Mouse (Mus musculus): Measurements from ENCODE around the gene Rnasel. TPM values are rescaled to one million over a fixed set of nuclear protein-coding genes. Genes with fewer than 3 reads are reported as not detected.
"Not testable (repeated sequence)": the region's sequence is repeated elsewhere in the genome, so short reads cannot be mapped to it uniquely, and the experiment has no call there.

The Rnasel gene
- polyA plus RNA-seq, 1 experiment, result 10.9 TPM

DNA sequence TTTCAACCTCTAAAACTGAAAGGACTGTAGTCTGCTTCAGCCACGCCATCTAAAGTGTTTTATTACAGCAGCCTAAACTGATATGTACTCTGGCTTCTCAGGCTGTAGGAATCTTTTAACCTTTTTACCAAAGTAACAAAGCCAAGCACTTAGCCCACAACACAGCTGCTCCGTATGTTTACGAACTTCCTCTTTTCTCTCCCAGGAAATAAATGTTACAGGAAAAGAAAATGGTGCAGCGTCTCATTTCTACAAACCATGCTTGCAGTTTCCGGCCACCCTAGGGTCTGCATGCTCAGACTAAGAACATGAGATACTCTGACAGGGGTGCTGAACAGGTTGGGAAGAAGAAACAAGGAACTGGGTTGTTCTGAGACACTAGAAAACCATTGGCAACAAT, 19.2 kb downstream of the Rnasel start:
- H3K4me3 ChIP-seq (ENCODE audit: low read depth, low read length), result no peak overlapping the region
- TF ChIP-seq CTCF (IDR thresholded peaks at IDR 0.05; ENCODE audit: extremely low read depth, insufficient read length, insufficient replicate concordance, low read depth, low read length) (no peak), POLR2A (IDR thresholded peaks at IDR 0.05; ENCODE audit: low read depth, low read length) (no peak)
- H3K36me3 ChIP-seq (ENCODE audit: control insufficient read depth, insufficient read depth, low read length), result no peaks in the 10 kb centered on the region
- H3K4me1 ChIP-seq (ENCODE audit: control insufficient read depth, insufficient read depth, insufficient read length, low read length), result peaks cover 24% of the 10 kb centered on the region
- peak overlapping the region; percentile 98 for H3K27ac ChIP-seq (ENCODE audit: insufficient read depth, low read depth, low read length)
- 14% methylated on average over 5 of the region's 5 CpGs for WGBS
- H3K27me3 ChIP-seq (ENCODE audit: control insufficient read depth, insufficient read depth, low read length), result no peaks in the 10 kb centered on the region

- Histone ChIP-seq H3K4me1 (ENCODE audit: control insufficient read depth, insufficient read depth, insufficient read length, low read length) (peaks cover 24% of the 10 kb centered on the region), H3K4me3 (ENCODE audit: low read depth, low read length) (peak overlapping the region; percentile 22; the same call in 1 of the 2 replicates), H3K27ac (ENCODE audit: insufficient read depth, low read depth, low read length) (peak overlapping the region; percentile 98)
- 20% methylated on average over 6 of the region's 6 CpGs for WGBS
- H3K27me3 ChIP-seq (ENCODE audit: control insufficient read depth, insufficient read depth, low read length); H3K36me3 ChIP-seq (ENCODE audit: control insufficient read depth, insufficient read depth, low read length): not testable (repeated sequence)
Measured at GRCm38 (mm10) chr1:153769571-153769970, 20.3 kb downstream of the Rnasel start.

DNA sequence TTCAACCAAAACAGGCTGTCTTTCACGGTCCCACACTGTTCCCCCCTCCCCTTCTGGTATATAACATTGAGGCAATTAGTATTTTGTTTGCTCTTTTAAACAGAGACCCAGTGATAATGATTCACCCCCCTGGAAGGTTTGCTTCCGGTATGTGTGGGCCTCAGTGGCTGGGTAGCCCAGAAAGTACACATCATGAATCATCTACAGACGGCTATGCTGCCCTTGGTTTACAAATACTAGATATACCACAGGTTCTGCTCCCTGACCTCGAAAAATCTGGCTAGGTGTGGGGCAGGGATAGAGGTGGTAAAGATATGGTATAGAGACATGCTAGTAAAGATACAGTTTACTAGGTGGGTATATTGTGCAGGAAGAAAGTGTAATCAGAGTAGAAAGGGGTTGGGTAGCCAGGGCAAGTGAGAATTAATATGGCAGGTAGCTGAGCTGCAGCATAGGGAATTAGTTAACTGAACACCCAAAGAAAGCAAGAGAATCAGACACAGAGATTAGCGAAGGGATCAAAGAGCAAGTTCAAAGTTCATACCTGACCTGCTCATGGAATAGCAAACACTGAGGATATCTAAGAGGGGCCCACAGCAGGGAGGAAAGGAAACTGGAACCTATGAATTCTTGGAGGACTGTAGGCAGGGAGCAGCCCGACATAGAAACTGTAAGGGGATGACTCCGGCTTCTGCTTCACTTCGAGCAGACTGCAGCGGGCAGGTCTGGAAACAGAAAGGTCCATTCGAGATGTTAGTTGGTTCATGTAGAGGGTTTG, 21.0 kb downstream of the Rnasel start:
- WGBS, result 26% methylated on average over 10 of the region's 10 CpGs
- Histone ChIP-seq H3K4me3 (ENCODE audit: low read depth, low read length) (no peak overlapping the region), H3K4me1 (ENCODE audit: control insufficient read depth, insufficient read depth, insufficient read length, low read length) (peaks cover 24% of the 10 kb centered on the region), H3K36me3 (ENCODE audit: control insufficient read depth, insufficient read depth, low read length) (no peaks in the 10 kb centered on the region), H3K27me3 (ENCODE audit: control insufficient read depth, insufficient read depth, low read length) (no peaks in the 10 kb centered on the region), H3K27ac (ENCODE audit: insufficient read depth, low read depth, low read length) (peak overlapping the region; percentile 98)
- TF ChIP-seq CTCF (IDR thresholded peaks at IDR 0.05; ENCODE audit: extremely low read depth, insufficient read length, insufficient replicate concordance, low read depth, low read length) (no peak), POLR2A (IDR thresholded peaks at IDR 0.05; ENCODE audit: low read depth, low read length) (no peak)

DNA sequence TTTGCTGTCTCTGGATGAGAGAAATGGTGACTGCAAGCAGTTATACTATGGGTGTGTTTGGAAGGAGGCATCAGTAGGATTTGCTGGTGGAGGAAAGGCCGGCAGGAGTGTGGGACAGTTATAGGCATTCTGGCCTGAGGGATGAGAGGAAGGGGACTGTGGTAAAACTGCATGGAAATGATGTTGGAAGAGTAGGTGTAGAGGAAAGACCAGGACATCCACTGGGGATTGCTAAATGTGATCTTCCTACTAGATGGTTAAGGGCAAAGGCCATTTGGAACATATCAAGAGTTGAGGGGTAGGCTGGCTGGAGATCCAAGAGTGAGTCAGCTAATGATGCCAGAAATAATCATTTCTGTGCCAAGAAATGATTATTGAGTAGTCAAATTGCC, 21.5 kb downstream of the Rnasel start:
- Histone ChIP-seq H3K27ac (ENCODE audit: insufficient read depth, low read depth, low read length) (peak overlapping the region; percentile 98), H3K4me3 (ENCODE audit: low read depth, low read length) (no peak overlapping the region), H3K36me3 (ENCODE audit: control insufficient read depth, insufficient read depth, low read length) (no peaks in the 10 kb centered on the region), H3K27me3 (ENCODE audit: control insufficient read depth, insufficient read depth, low read length) (no peaks in the 10 kb centered on the region), H3K4me1 (ENCODE audit: control insufficient read depth, insufficient read depth, insufficient read length, low read length) (peaks cover 24% of the 10 kb centered on the region)
- no peak for TF ChIP-seq CTCF (IDR thresholded peaks at IDR 0.05; ENCODE audit: extremely low read depth, insufficient read length, insufficient replicate concordance, low read depth, low read length)
- no peak for TF ChIP-seq POLR2A (IDR thresholded peaks at IDR 0.05; ENCODE audit: low read depth, low read length)
- 40% methylated on average over 1 of the region's 1 CpGs for WGBS

DNA sequence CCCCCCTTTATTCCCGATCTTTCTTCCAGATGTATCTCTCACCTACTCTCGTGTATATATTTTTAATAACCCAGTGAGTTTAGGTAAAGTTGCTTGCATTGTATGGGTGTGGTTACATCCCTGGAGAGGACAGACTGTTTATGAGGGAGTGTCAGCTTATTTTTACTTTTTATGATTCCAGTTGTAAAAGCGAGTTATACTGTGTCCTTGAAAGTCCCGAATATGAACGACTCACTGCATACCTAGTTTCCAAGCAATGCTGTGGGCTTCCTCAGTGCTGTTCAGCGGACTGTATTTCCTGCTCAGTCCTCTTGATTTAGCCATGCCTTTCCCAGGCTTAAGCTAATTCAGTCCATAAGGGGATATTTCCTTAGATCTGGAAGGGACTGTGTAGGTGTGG, 25.9 kb downstream of the Rnasel start:
- Histone ChIP-seq H3K27ac (ENCODE audit: insufficient read depth, low read depth, low read length) (no peak overlapping the region), H3K36me3 (ENCODE audit: control insufficient read depth, insufficient read depth, low read length) (no peaks in the 10 kb centered on the region), H3K27me3 (ENCODE audit: control insufficient read depth, insufficient read depth, low read length) (no peaks in the 10 kb centered on the region), H3K4me3 (ENCODE audit: low read depth, low read length) (no peak overlapping the region), H3K4me1 (ENCODE audit: control insufficient read depth, insufficient read depth, insufficient read length, low read length) (peaks cover 7% of the 10 kb centered on the region; the same call in 1 of the 2 replicates)
- WGBS, result 23% methylated on average over 6 of the region's 6 CpGs
- TF ChIP-seq CTCF (IDR thresholded peaks at IDR 0.05; ENCODE audit: extremely low read depth, insufficient read length, insufficient replicate concordance, low read depth, low read length) (no peak), POLR2A (IDR thresholded peaks at IDR 0.05; ENCODE audit: low read depth, low read length) (no peak)

DNA sequence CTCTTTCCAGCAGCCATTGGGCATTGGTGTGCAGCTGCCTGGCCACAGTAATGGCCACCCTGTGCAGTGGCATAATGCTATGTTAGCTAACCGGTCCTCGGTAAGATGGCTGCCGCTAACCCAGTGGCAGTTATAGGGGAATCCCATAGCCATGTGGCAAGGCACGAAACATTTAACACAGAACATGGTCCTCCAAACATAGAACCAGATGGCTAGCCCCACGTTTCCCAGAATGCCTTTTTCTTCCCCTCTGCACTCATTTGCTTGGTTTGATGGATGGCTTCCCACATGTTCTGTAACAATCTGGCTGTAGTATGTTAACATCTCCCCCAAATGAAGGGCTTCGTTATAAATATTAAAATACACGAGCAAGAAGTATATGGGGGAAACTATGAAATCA, 27.0 kb downstream of the Rnasel start:
- no peaks in the 10 kb centered on the region for H3K36me3 ChIP-seq (ENCODE audit: control insufficient read depth, insufficient read depth, low read length)
- H3K27ac ChIP-seq (ENCODE audit: insufficient read depth, low read depth, low read length), result no peak overlapping the region
- H3K4me3 ChIP-seq (ENCODE audit: low read depth, low read length), result no peak overlapping the region
- TF ChIP-seq CTCF (IDR thresholded peaks at IDR 0.05; ENCODE audit: extremely low read depth, insufficient read length, insufficient replicate concordance, low read depth, low read length) (no peak), POLR2A (IDR thresholded peaks at IDR 0.05; ENCODE audit: low read depth, low read length) (no peak)
- H3K4me1 ChIP-seq (ENCODE audit: control insufficient read depth, insufficient read depth, insufficient read length, low read length), result peaks cover under 1% of the 10 kb centered on the region; the same call in 1 of the 2 replicates
- H3K27me3 ChIP-seq (ENCODE audit: control insufficient read depth, insufficient read depth, low read length), result no peaks in the 10 kb centered on the region
- WGBS, result 92% methylated on average over 7 of the region's 7 CpGs

DNA sequence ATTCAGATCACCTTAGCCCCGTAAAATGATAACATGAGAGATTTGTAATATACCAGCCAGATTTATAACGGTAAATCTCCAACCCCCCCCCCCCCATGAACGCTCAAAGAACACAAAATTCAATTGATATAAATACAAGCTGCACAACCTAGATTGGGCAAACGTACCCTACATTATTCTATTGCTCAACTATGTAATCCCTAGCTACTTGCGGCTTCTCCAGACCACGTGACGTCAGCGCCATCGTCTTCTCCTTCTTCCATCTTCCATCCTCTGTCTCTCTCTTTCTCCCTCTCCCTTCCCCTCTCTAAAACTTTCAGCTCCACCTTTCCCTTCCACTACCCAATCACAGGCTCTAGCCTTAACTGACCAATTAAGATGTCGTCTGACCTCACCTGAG, 29.0 kb downstream of the Rnasel start:
- no peaks in the 10 kb centered on the region for H3K4me1 ChIP-seq (ENCODE audit: control insufficient read depth, insufficient read depth, insufficient read length, low read length)
- no peaks in the 10 kb centered on the region for H3K27me3 ChIP-seq (ENCODE audit: control insufficient read depth, insufficient read depth, low read length)
- H3K4me3 ChIP-seq (ENCODE audit: low read depth, low read length), result no peak overlapping the region
- TF ChIP-seq POLR2A (IDR thresholded peaks at IDR 0.05; ENCODE audit: low read depth, low read length), result no peak
- TF ChIP-seq CTCF (IDR thresholded peaks at IDR 0.05; ENCODE audit: extremely low read depth, insufficient read length, insufficient replicate concordance, low read depth, low read length), result no peak
- WGBS, result 95% methylated on average over 10 of the region's 10 CpGs
- H3K27ac ChIP-seq (ENCODE audit: insufficient read depth, low read depth, low read length), result no peak overlapping the region
- H3K36me3 ChIP-seq (ENCODE audit: control insufficient read depth, insufficient read depth, low read length), result no peaks in the 10 kb centered on the region

Measured in small intestine, adult 2 months (tissue).